Mouse (Mus musculus): ENCODE measurements at regions not wholly inside any gene's neighbourhood (a gene's known extent, or its start where the extent isn't known, plus 50 kb on each side); places are given as distances from the start of the nearest gene placed in this dataset.
A peak's percentile ranks its signal among the peaks of the same experiment; 100 is the strongest.

DNA sequence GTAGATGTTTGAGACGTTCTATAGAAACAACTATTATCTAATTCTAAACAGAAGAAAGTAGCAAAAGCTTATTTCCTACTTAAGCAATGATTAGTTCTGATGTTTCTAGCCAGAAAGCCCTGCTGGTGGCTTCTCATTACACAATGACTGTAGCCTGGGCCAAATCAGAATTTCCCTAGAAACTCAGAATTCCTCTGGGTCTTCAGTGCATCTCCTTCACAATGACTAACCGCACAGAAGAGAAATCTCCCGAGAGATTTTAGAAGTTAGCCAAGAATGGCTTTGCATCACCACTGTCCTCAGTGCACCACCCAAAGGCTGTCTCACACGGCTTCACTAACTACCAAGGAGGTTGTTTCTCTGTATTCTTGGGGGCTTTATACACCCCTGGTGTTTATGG, 248.0 kb downstream of the Gm826 start:
- 78% methylated on average over 4 of the region's 4 CpGs for WGBS
- H3K4me2 ChIP-seq (replicated peaks): no peak overlapping the region
- H3K4me1 ChIP-seq (replicated peaks): no peaks in the 10 kb centered on the region
- H3K9ac ChIP-seq (replicated peaks): no peak overlapping the region
- no peak overlapping the region for H3K27ac ChIP-seq
- H3K27me3 ChIP-seq: no peaks in the 10 kb centered on the region
- no peak overlapping the region for H3K4me3 ChIP-seq (replicated peaks)
- no peaks in the 10 kb centered on the region for H3K36me3 ChIP-seq
- H3K9me3 ChIP-seq: no peaks in the 10 kb centered on the region
- ATAC-seq: no peak

DNA sequence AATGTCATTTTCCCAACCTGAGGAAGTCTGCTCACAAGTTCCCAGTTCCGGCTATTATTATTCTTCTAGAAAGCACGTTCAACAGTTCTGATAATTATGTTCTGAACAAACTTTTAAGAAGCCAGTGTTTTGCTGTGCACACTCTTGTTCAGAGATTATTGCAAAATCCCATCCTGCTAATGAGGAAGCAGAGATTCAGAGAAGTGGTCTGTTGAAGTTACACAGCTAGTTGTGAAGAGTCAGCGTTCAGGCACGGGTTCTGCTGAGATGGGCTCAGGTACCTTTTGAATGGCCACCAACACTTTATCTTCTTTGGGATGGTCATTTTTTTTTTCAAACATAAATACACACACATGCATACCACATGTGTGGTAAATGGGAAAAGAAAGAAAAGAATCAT, 250.3 kb downstream of the Gm826 start:
- Histone ChIP-seq H3K36me3 (no peaks in the 10 kb centered on the region), H3K27ac (no peak overlapping the region), H3K9ac (replicated peaks) (no peak overlapping the region), H3K4me2 (replicated peaks) (no peak overlapping the region), H3K27me3 (no peaks in the 10 kb centered on the region), H3K4me3 (replicated peaks) (no peak overlapping the region), H3K4me1 (replicated peaks) (no peaks in the 10 kb centered on the region), H3K9me3 (no peaks in the 10 kb centered on the region)
- no peak for ATAC-seq
- 91% methylated on average over 4 of the region's 4 CpGs for WGBS

- Histone ChIP-seq H3K9ac (replicated peaks) (no peak overlapping the region), H3K4me3 (replicated peaks) (no peak overlapping the region), H3K4me1 (replicated peaks) (no peaks in the 10 kb centered on the region), H3K36me3 (no peaks in the 10 kb centered on the region), H3K27ac (no peak overlapping the region), H3K9me3 (no peaks in the 10 kb centered on the region), H3K27me3 (no peaks in the 10 kb centered on the region), H3K4me2 (replicated peaks) (no peak overlapping the region)
- 77% methylated on average over 5 of the region's 5 CpGs for WGBS
- no peak for ATAC-seq
Observed at GRCm38 (mm10) chr2:160082106-160082653, 251.8 kb downstream of the Gm826 start.

DNA sequence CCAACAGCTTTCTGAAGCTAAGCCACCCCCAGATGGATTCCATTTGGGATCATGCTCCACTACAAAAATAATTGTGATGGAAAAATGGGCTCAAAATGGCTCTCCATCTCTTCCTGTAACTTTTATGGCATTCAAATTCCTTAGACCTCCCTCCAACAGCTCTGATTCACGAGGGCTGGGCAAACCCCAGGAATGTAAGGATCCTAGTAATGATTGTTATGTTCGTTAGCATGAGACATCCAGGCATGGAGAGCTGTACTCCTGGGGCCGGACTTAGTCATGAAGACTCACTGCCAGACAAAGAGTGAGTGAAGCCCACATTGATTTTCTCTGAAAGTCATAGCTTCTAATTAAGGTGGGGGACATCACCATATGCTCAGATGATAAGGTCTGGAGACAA, 258.3 kb downstream of the Gm826 start:
- no peak for ATAC-seq
- 85% methylated on average over 3 of the region's 3 CpGs for WGBS

GRCm38 (mm10) chr2:160070441-160070840, 263.5 kb downstream of the Gm826 start:
- no peak for ATAC-seq
- Histone ChIP-seq H3K9ac (replicated peaks) (no peak overlapping the region), H3K4me1 (replicated peaks) (no peaks in the 10 kb centered on the region), H3K4me3 (replicated peaks) (no peak overlapping the region), H3K36me3 (no peaks in the 10 kb centered on the region), H3K27me3 (no peaks in the 10 kb centered on the region), H3K9me3 (no peaks in the 10 kb centered on the region), H3K4me2 (replicated peaks) (no peak overlapping the region), H3K27ac (no peak overlapping the region)
- WGBS: 86% methylated on average over 2 of the region's 2 CpGs

More for the DNA sequence above, 258.3 kb downstream of the Gm826 start:
- H3K9ac ChIP-seq (replicated peaks): no peak overlapping the region
- no peaks in the 10 kb centered on the region for H3K27me3 ChIP-seq
- H3K4me2 ChIP-seq (replicated peaks): no peak overlapping the region
- H3K4me3 ChIP-seq (replicated peaks): no peak overlapping the region
- H3K9me3 ChIP-seq: no peaks in the 10 kb centered on the region
- no peaks in the 10 kb centered on the region for H3K36me3 ChIP-seq
- H3K4me1 ChIP-seq (replicated peaks): no peaks in the 10 kb centered on the region
- no peak overlapping the region for H3K27ac ChIP-seq

GRCm38 (mm10) chr2:160068772-160069171, 265.2 kb downstream of the Gm826 start:
- H3K27me3 ChIP-seq: no peaks in the 10 kb centered on the region
- no peak for ATAC-seq
- H3K4me3 ChIP-seq (replicated peaks): no peak overlapping the region
- WGBS: 83% methylated on average over 4 of the region's 4 CpGs
- no peaks in the 10 kb centered on the region for H3K36me3 ChIP-seq
- H3K9ac ChIP-seq (replicated peaks): no peak overlapping the region
- no peaks in the 10 kb centered on the region for H3K9me3 ChIP-seq
- H3K27ac ChIP-seq: no peak overlapping the region
- no peaks in the 10 kb centered on the region for H3K4me1 ChIP-seq (replicated peaks)
- no peak overlapping the region for H3K4me2 ChIP-seq (replicated peaks)

- H3K27ac ChIP-seq: no peak overlapping the region
- no peaks in the 10 kb centered on the region for H3K9me3 ChIP-seq
- no peak for ATAC-seq
- no peak overlapping the region for H3K4me2 ChIP-seq (replicated peaks)
- no peaks in the 10 kb centered on the region for H3K4me1 ChIP-seq (replicated peaks)
- H3K9ac ChIP-seq (replicated peaks): no peak overlapping the region
- H3K27me3 ChIP-seq: no peaks in the 10 kb centered on the region
- H3K4me3 ChIP-seq (replicated peaks): no peak overlapping the region
- H3K36me3 ChIP-seq: no peaks in the 10 kb centered on the region
- WGBS: 73% methylated on average over 9 of the region's 9 CpGs
Observed at GRCm38 (mm10) chr2:160067904-160068303, 266.1 kb downstream of the Gm826 start.

DNA sequence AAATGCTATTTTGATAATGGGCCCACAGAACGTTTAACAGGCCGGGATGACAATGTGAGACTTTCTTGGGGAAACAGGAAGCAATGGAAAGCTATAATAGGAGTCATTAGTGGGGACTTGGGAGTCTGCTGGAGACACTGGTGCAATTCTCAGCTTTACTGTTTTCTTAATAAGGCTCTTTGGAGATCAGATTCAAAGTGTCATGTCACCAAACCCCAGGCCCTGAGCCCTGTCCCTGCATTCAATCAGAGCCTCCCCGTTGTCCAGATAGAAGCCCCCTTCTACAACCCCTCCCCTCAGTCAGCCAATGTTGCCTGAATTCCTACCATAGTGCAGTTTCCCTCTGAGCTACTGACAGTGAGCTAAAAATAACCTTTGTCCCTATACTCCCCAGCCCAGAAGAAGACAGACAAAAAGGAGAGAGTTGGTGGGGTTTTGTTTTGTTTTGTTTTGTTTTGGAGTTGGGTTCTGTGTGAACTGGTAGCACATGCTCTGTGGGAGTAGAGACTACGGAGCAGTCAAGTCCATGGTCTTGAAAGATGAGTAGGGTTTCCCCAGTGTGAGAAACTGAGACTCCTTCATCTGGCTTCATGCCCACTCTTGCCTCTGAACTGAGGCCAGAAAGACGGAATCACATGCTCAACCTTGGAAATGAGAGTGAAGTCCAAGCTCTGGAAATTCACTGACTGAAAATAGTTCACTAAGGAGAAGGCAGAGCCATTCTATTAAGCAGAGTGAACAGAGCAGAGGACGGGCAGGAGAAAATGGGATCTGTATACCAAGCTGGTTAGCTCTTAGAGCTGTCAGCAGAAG, 267.3 kb downstream of the Gm826 start:
- Histone ChIP-seq H3K4me1 (replicated peaks) (no peaks in the 10 kb centered on the region), H3K9ac (replicated peaks) (no peak overlapping the region), H3K9me3 (no peaks in the 10 kb centered on the region), H3K27ac (no peak overlapping the region), H3K36me3 (no peaks in the 10 kb centered on the region), H3K4me2 (replicated peaks) (no peak overlapping the region), H3K4me3 (replicated peaks) (no peak overlapping the region), H3K27me3 (no peaks in the 10 kb centered on the region)
- 50% methylated on average over 6 of the region's 6 CpGs for WGBS
- no peak for ATAC-seq

DNA sequence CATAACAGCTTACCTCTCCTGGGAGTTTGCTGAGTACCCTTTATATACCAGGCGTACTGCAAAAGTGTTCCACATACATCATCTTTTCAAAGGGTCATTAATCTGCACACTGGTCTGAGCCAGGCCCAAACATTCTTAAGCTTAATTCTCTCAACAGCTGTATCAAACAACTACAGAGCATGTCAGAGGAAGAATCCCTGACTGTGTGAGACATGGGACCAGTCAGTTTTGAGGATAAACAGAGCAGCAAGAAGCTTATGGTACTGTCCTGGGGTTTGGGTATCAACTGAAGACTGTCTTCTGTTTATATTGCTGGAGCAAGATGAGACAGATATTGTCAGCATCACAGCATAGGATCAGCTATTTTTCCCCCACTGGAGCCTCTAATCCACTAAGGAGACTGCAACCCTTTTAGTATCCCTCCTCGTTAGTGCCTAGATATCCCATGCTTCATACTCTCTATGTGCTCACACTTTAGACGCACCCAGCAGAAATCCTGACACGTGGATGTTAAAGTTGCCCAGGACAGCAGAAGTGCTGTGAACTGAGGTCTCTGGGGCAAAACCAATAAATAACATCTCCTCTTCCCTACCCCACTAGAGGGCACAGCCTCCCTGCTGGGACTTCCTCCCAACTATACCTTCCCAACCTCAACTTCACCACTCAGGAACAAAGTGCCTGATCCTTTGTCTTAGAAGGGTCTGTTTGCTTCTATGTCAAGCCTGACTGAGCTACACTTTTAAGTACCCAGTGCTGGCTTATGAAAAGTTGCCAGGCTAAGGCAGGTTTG, 271.6 kb downstream of the Gm826 start:
- Histone ChIP-seq H3K4me1 (replicated peaks) (0 out of 2 replicates have a peak, but pooled peaks cover 3% of the 10 kb centered on the region), H3K27ac (no peak overlapping the region), H3K9ac (replicated peaks) (no peak overlapping the region), H3K4me2 (replicated peaks) (no peak overlapping the region), H3K9me3 (no peaks in the 10 kb centered on the region), H3K36me3 (no peaks in the 10 kb centered on the region), H3K27me3 (no peaks in the 10 kb centered on the region), H3K4me3 (replicated peaks) (no peak overlapping the region)
- no peak for ATAC-seq
- 72% methylated on average over 4 of the region's 4 CpGs for WGBS

DNA sequence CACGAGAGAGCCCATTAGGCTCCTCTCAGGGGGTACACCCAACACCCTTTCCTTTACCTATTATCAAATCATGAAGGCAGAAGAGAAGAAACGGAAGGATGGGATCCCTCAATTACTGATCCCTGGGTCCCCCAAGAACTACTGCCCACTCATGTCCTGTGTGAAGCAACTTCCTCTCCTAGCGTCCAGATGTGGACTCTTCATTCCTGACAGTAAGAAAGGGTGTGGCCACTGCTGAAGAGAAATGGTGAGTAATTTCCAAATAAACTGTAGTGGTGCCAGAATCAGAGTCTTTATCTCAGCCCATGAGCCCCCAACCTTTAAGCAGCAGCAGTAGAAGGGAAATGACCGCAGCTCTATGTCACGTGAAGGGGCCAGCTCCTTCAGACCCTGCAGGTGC, 273.9 kb downstream of the Gm826 start:
- ATAC-seq: no peak
- Histone ChIP-seq H3K27ac (no peak overlapping the region), H3K36me3 (no peaks in the 10 kb centered on the region), H3K27me3 (no peaks in the 10 kb centered on the region), H3K4me1 (replicated peaks) (0 out of 2 replicates have a peak, but pooled peaks cover 5% of the 10 kb centered on the region), H3K4me2 (replicated peaks) (no peak overlapping the region), H3K9me3 (no peaks in the 10 kb centered on the region), H3K4me3 (replicated peaks) (no peak overlapping the region), H3K9ac (replicated peaks) (no peak overlapping the region)
- WGBS: 90% methylated on average over 5 of the region's 5 CpGs

- Histone ChIP-seq H3K9me3 (no peaks in the 10 kb centered on the region), H3K4me2 (replicated peaks) (no peak overlapping the region), H3K4me3 (replicated peaks) (no peak overlapping the region), H3K4me1 (replicated peaks) (peaks cover 11% of the 10 kb centered on the region; the same call in 1 of the 2 replicates), H3K9ac (replicated peaks) (no peak overlapping the region), H3K27ac (no peak overlapping the region), H3K36me3 (no peaks in the 10 kb centered on the region), H3K27me3 (no peaks in the 10 kb centered on the region)
- 42% methylated on average over 6 of the region's 6 CpGs for WGBS
- ATAC-seq: no peak
Observed at GRCm38 (mm10) chr2:160057211-160057610, 276.8 kb downstream of the Gm826 start.

- H3K36me3 ChIP-seq: no peaks in the 10 kb centered on the region
- H3K4me2 ChIP-seq (replicated peaks): no peak overlapping the region
- no peak overlapping the region for H3K9ac ChIP-seq (replicated peaks)
- 86% methylated on average over 14 of the region's 14 CpGs for WGBS
- no peak overlapping the region for H3K4me3 ChIP-seq (replicated peaks)
- H3K4me1 ChIP-seq (replicated peaks): peaks cover 11% of the 10 kb centered on the region; the same call in 1 of the 2 replicates
- H3K27ac ChIP-seq: no peak overlapping the region
- H3K27me3 ChIP-seq: no peaks in the 10 kb centered on the region
- no peaks in the 10 kb centered on the region for H3K9me3 ChIP-seq
- ATAC-seq: 0 out of 2 replicates have a peak, but pooled peaks have one; percentile 34
Observed at GRCm38 (mm10) chr2:160054411-160054810, 279.6 kb downstream of the Gm826 start.
